Mouse (Mus musculus) thymus, postnatal 25 days (tissue): ENCODE results near the gene Rab44.
"Not testable (repeated sequence)": the region's sequence is repeated elsewhere in the genome, so short reads cannot be mapped to it uniquely, and the experiment has no call there.

Experiments
- DNase-seq: peaks from one replicate; pipeline ENCODE4 v3.0.0; 2022

Gene Rab44

DNA sequence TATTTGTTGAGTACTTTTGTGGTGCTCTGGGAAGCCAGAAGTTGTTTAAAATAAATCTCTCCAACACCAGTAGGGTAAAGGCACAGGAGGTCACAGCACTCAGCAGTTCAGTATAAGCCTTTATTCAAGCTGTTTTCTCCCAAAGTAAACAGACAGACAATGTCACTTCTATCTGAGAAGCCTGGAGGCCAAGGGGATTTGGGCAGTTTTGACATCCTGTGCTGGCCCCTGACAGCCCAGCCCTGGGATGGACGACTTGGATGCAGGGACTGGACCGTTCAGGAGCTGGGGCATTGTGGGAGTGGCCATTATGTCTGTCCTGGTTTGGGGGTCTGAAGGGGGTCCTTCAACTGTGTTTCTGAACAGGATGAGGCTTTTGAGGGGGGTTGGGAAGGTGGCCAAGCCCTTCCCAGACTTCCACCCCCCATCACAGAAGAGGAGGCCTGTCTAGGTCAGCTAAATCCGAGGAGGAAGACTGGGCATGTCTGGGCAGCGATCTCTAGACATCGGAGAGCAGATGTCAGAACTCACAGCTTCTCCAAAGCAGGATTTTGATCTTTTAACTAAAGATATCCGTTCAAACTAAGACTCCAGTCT is 22.5 kb upstream of the Rab44 start:
- DNase-seq, result no peak

DNA sequence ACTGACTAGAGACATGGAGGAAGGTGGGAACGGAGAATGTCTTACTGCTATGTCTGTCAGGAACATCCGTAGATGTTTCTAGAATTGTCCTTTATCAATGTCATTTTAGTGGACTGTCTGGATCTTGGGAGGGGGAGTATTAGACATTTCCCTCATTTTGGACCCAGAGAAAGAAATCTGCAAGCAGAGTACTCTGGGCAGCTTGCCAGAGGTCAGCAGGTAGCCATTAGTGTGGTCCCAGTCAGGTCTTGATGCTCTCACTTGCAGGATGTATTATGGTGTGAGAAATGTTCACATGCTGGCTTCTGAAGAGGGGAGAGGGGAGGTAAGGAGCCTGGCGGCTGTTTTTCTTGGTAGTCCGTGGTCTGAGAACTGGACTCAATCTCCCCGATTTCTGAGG is 21.4 kb upstream of the Rab44 start:
- no peak for DNase-seq

DNA sequence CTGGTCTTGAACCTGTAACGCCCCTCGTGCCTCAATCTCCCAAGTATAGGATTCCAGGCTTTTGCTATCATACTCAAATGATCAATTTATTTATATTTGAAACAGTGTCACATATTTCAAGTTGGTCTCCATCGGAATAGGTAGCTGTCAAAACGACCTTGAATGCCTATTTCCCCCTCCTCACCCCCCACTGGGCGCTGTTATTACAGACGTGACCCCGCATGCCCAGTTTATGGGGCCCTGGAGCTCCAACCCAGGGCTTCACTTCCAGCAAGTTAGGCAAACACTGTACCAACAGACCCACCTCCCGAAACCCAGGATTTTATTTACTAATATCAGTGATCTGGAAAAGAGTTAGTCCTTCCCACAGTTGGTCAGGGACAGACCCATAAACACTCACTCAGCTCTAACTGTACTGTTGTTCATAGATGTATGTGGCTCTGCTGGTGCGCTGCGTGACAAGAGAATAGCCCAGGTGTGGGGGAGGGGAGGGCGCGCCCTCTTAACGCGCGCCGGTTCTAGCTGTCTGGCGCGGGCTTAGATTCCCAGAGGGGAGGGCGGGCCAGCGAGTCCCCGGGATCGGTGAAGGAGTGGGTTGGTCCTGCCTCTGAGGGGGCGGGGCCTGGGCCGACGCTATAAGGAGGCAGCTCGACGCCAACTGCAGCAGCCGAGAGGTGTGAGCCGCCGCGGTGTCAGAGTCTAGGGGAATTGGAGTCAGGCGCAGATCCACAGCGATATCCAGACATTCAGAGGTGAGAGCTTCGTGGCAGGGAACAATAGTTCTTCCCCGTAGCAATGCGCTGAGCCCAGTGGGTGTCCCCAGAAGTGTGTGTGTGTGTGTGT is 20.6 kb upstream of the Rab44 start:
- peak; percentile 70 for DNase-seq

DNA sequence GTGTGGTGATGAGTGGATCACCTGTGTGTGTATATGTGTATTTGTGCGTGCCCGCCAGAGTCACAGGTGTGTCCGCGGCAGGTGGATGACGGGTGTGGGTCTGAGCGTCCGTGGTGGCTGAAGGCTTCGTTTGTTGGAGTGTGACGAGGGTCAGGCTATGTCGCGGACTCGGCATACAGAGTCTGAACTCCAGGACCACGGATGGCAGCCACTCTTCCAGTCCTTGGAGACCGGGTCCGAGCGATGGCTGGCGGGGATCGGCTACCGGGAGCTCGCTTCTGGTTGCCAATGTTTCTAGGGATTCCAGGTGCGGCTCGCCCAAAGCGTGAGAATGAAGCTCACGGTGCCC is 20.0 kb upstream of the Rab44 start:
- no peak for DNase-seq

DNA sequence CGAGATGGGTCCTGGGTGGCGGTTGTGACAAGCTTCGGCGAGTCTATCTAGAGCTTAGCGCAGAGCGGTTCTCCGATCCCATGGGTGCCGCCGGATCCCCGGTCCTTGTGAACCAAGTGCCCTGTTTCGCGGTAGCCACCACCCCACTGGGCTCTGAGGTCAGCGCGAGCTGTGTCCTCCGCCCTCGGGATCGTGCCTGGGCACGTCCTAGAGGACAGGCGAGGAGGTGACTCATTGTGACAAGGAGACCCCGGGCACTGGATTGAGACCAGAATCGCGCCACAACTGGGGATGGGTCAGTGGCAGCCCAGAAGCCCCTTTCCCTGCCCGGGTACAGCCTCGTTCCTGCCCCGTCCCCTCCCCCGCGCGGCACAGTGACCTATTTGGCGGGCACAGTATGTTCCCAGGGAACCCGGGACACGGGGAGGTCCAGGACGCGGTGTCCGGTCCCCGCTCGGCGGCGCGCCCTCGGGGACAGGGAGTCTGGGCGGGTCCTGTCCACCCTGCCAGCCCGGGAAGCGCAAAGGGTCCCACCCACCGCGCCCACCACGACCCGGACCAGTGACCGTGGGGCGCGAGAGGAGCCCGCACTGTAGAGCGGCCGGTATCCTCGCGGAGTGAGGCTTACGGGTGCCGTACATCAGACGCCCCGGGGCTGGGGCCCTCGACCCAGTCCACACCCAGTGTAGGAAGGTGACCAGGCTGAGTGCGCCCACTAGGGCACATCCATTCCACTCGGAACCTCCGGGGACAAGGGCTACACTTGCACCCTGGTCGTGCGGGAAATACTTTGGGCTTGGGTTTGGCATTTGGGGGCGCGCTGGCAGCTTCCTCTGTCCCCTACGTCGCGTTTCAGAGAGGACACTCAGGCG is 19.4 kb upstream of the Rab44 start:
- peak; percentile 44 for DNase-seq

DNA sequence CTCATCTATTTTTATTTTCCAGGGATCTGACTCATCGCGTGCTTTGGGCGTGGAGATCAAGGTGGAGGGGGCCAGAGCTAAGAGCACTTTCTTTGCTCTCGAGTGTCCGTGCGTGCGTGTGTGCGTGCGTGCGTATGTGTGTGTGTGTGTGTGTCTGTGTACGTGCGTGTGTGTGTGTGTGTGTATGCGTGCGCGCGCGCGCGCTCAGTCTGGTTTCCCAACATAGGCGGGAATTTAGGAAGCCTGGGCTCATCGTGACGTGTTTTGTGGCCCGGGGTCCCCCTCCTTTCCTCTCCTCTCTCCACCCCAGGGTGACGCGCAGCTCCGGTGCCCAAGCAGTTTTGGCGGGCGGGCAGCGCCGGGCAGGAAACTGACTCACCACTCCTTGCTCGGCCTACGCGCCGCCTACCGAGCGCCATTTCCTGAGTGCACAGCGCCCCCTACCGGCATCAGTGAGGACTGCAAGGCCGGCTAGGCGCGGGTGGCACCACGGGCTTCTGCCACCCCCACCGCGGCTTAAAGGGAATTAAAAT is 18.7 kb upstream of the Rab44 start:
- peak; percentile 96 for DNase-seq

DNA sequence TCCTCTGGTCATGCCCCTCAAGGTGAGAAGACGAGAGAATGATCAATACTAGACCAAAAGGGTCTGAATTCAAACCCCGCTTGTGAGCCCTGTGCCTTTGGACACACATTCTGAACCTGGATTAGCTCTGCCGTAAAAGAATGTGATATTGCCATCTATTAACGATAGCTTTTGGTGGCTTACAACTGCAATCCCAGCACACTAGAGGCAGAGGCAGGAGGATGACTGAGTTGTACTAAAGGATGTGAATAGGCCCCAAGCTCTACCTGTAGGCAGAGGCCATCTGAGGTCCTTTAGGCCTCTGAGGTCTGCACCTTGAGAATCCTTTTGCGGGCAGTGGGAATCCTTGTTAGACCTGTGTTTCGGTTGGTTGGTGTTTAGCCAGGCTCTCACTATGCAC is 17.7 kb upstream of the Rab44 start:
- DNase-seq, result no peak

DNA sequence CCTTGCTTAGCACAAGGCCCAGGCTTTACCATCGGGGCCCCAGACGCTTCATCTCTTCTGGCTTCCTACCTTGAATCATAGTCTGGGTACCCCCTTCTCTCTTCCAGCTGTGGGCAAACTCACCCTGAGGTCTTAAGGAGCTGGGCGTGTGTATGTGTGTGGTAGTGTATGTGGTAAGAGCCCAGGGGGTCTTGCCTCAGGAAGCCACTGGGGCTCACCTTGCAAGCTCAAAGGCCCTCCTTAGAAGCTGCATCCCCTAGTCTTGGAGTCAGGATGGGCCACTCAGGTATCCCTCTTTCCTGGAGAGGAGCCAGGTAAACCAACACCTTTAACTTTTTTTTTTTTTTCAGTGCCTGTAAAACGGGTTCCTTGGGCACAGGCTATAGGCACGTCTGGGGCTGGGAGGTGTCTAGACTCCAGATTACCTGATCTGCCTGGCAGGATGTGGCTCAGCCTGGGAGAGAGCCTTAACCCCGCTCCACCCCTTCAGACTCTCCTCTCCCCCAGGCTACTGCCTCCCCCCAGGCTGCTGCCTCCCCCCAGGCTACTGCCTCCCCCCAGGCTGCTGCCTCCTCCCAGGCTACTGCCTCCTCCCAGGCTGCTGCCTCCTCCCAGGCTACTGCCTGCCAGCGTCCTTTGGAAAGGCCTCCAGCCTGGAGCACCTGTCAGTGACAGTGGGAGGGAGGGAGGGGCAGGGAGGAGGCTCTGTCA is 16.9 kb upstream of the Rab44 start:
- no peak for DNase-seq

DNA sequence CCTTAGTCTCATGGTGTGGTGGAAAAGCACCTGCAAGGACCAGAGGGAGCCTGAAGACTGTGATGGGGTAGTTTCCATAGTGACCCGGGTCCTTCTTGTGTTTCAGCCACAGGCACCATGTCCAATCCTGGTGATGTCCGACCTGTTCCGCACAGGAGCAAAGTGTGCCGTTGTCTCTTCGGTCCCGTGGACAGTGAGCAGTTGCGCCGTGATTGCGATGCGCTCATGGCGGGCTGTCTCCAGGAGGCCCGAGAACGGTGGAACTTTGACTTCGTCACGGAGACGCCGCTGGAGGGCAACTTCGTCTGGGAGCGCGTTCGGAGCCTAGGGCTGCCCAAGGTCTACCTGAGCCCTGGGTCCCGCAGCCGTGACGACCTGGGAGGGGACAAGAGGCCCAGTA is 15.7 kb upstream of the Rab44 start:
- no peak for DNase-seq

DNA sequence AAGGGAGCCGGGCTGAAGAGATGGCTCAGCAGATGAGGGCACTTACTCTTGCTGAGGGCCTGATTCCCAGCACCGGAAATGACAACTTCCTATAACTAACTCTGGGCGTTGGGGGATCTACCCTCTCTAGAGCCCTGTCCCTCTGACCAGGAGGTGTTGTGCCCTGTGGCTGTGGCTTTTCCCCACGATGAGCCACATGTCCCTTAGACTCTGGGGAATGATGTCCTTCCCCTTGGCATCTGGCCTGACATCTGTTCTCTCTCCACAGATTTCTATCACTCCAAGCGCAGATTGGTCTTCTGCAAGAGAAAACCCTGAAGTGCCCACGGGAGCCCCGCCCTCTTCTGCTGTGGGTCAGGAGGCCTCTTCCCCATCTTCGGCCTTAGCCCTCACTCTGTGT is 14.9 kb upstream of the Rab44 start:
- DNase-seq, result no peak

DNA sequence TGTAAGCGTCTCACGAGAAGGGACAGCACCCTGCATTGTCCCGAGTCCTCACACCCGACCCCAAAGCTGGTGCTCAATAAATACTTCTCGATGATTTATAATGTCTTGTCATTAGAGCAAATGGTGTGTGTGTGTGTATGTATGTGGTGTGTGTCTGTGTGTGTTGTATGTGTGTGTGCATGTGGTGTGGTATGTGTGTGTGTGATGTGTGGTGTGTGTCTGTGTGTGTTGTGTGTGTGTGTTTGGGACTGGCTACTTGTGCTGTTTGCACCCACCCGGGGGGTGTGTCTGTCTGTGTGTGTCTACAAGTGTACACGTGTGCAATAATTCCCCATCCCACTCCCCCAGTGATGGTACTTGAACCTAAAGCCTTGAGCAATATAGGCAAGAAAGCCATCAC is 13.3 kb upstream of the Rab44 start:
- DNase-seq, result no peak

DNA sequence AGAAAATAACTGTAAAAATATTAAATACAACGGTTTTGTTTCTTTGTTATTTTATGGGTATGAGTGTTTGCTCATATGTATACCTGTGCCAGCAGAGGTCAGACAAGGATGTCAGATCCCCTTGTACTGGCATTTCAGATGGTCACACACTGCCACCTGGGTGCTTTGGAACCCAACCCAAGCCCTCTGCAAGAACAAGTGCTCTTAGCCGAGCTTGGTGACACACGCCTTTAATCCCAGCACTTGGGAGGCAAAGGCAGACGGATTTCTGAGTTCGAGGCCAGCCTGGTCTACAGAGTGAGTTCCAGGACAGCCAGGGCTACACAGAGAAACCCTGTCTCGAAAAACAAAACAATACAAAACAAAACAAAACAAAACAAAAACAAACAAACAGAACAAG is 3.6 kb upstream of the Rab44 start:
- DNase-seq, result not testable (repeated sequence)

DNA sequence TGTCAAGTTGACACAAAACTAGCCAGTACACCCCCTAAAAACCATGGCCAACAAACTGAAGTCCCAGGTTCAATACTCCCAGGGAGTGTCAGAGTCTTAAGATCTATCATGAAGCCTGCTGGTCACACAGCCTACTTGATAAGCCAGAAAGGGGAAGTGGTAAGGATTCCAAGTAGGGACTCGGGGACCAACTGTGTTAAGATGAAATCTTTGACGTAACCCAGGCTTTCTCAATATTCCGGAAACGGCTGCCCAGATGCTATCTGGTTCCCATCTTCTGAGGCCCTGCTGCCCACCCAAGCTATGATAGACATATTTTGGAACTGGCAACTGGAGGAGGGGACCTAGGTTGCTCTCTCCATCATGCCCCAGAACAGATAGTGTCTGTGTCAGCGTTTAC is 2.6 kb upstream of the Rab44 start:
- DNase-seq, result no peak

DNA sequence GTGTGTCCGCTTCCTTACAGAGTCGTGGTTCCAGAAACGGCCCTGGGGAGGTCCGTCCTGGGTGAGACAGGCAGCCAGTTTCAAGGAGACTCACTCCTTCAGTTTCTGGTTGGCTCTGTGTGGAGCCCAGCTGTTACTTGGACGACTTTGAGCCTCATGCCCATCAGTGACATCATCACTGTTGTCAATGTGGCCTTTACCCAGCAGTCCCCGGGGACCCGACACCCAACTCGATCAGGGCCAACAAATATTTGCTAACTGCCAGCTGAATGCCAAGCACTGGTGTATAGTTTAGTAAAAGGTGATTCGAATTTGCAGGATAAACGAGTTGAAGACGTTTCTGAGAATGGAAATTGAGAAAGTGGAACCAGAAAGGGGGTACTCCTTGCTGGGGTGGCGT is 2.1 kb downstream of the Rab44 start:
- no peak for DNase-seq

DNA sequence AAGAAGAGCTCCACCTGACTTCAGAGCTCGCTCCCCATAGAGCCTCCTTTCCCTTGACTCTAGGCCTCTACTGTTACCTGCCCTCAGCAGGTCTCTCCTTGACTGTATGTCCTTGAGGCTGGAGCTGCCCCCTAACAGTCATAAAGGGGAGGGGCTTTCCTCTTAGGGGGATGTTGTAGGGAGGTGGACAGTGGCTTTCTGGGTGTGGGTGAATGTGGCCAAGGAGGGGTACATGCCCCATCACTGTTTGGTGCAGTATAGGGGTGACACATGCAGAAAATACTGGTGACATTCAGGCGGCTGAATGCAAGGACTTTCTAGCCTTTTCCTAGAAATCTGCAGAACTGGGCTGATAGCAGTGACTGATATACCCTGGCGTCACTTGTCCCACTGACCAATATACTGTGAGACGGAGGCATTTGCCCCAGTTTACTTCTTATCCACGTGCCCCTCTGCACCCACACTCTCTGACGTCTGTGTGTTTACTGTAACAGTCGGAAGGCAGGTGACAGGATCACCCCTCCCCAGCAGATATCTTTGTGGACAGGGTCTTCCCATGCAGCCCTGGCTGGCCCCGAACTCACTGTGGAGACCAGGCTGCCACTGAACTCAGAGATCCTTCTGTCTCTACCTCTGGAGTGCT is 3.2 kb downstream of the Rab44 start:
- no peak for DNase-seq

DNA sequence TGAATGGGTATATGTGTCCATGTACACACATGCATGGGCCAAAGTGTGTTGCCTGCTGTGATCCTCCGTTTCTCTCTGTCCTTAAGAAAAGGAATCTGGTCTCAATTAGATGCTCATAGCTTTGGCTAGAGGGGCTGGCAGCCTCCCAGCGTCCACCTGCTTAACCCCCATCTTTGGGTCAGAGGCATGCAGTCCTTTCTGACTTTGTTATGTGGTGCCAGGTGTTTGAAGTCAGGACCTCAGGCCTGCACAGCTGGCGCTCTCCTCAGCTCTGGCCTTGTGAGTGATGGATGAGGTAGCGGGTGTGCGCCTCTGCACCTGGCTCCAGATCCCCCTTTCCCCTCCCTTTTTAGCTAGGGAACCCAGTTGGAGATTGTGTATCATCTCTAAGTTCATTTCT is 4.1 kb downstream of the Rab44 start:
- DNase-seq, result peak; percentile 30

DNA sequence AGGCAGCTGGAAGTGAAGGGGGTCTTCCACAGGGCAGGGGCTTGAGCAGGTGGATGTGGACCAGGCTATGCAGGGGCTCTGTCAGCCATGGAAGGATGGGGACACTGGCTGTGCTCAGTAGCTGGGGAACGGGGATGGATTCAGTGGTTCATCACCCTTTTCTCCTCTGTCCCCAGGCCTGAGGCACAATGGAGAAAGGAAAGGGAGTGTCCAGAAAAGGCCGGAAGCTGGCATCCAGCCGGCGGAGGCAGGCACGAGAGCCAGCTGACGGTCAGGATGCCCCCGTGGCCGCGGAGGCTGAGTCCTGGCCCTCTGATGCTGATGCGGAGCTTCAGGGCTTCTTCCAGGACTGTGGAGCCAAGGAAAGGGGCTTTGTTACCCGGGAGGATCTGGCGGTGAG is 6.7 kb downstream of the Rab44 start:
- no peak for DNase-seq

DNA sequence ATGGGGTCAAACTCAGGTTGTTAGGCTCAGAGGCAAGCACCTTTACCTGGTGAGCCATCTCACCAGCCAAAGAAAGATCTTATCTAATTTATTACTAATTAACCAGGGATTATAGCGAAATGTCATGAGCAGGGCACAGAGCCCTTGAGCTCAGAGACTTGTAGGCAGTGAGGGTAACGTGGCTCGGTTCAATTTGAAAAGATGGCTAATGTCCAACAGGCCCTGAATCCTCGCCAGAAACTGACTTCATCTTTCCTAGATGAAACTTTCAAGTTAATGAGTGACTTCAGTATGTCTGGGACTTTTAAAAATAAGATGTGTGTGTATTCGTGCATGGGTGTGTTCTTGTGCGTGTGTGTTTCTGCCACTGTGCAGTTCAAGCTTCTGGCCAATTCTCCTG is 8.9 kb downstream of the Rab44 start:
- no peak for DNase-seq

DNA sequence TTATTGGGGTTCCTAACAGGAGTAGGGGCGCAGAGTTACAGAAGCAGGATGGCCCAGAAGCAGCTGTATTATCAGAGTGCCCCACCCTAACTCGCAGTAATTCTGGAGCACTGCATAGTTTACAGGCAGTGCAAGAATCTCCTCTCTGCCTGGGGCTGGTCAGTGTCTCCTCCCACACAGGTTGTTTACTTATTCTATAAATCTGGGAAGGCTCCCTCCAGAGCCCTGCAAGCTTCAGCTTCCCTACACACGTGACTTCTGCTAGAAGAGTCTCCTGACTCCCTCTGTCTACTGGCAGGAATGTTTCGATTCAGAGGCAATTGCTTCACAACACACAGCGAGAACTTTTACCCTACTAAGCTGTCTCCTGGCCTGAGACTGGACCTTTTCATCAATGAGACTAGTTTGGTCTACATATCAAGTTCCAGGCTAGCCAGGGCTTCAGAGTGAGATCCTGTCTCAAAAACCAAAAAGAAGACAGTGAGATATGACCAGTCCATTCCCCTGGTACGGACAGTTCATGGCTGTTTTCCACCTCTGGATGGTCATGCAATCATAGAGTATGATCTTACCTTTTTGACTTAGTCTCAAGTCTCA is 9.7 kb downstream of the Rab44 start:
- no peak for DNase-seq

DNA sequence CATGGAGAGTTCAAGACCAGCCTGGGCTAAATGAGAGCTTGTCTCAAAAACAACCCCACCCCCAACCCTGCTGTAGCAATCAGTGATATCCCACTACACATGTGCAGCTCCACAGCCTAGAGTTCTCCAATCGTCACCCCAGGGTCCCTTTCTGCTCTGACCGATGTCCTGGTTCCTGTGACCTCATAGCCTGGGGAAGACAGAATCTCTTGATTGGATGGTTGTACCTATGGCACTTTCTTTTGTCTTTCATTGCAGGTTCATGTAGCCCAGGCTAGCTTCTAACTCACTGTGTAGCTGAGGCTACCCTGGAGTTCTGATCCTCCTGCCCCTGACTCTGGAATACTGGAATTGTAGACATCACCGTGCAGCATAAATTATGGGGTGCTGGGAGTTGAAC is 12.6 kb downstream of the Rab44 start:
- DNase-seq, result no peak

DNA sequence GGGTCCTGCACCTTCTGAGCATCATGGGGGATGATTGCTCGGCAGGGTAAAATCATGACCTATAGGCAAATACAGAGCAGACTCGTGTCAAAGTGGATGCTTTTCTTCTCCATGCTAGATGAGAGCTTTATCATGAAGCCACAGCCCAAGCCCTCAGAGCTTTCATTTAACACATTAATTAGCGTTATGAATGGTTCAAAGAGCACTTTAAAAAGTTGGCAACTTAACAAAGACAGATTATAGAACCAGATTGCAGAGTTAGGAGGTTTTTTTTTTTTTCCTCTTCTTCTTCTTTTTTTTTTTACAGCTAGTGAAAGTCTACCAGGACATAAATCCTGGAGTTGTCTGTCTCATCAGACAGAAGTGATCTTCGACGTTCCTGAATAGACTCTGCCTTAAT is 15.4 kb downstream of the Rab44 start:
- no peak for DNase-seq

DNA sequence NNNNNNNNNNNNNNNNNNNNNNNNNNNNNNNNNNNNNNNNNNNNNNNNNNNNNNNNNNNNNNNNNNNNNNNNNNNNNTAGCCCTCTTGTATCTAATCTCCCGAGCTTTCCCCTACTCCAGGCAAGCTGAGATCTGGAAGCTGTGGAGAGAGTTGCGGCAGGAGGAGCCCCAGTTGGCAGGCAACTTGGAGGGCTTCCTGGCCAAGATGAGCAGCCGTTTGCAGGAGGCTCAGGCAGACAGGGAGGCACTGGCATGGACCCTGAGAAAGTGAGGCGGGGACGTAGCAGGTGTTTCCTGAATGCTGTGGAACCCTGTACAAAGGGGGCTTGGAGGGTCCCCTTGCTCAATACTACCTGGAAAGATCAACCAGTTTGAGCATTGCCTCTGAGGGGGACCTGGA is 21.1 kb downstream of the Rab44 start:
- DNase-seq, result peak; percentile 52
